Mouse (Mus musculus) adrenal gland, postnatal 4 days (tissue): Measurements from ENCODE around the gene Lgals3. TPM values are rescaled to one million over a fixed set of nuclear protein-coding genes. Genes with fewer than 3 reads are reported as not detected.

Source experiments
- DNase-seq, 2 experiments: peaks; one replicate each; pipeline ENCODE4 v3.0.0; 2021 to 2022; ENCODE audit warnings: low spot score in 2 of 2, mixed read lengths in 2 of 2
- total RNA-seq, 2 experiments: library from RNA; stranded (reverse); gene quantifications; 2 replicates each; pipeline ENCODE4 v1.2.3; 2021

The Lgals3 gene
- total RNA-seq, 2 experiments from 2014 or later = 5.9 to 11.8 TPM

DNA sequence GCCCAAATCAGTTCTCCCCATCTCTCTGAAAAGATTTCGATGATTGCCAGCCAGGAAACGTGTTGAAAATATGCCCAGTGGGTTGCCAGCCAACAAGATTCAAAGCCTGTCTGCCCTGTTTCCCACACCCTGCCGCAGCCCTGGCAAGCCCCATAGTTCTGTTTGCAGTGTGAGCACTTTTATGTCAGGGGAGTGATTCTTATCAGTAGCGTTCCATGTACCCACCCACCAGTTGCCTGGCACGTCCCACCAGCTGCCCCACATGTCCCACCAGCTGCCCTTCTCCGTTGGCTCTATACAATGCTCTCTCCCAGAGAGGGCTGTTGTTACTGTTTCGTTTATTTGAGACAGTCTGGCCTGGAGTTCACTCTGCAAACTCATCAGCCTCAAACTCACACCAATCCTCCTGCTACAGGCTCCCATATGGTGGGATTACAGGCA, 650 bp upstream of the Lgals3 start:
- DNase-seq = no peak

DNA sequence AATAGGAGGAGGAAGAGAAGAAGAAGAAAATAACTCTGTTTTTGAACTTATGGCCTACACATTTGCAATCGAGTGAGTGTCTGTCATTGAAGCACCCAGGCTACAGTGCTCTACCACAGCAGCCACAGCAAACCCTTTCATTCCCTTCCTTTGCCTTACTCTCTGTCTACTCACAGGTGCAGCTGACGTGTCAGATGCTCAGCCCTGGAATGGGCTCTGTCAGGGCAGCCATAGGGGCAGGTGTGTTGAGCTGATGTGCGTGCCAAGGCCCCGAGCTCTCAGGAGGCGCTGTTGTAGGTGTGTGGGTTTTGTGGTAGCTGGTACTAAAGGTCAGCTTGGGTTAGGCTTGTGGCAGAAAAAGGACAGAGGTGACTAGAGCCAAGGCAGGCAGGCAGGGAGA, 2.2 kb downstream of the Lgals3 start:
- DNase-seq = no peak

GRCm38 (mm10) chr14:47370790-47371189, 3.2 kb downstream of the Lgals3 start:
- no peak for DNase-seq

GRCm38 (mm10) chr14:47371689-47372088, 4.1 kb downstream of the Lgals3 start:
- no peak for DNase-seq

DNA sequence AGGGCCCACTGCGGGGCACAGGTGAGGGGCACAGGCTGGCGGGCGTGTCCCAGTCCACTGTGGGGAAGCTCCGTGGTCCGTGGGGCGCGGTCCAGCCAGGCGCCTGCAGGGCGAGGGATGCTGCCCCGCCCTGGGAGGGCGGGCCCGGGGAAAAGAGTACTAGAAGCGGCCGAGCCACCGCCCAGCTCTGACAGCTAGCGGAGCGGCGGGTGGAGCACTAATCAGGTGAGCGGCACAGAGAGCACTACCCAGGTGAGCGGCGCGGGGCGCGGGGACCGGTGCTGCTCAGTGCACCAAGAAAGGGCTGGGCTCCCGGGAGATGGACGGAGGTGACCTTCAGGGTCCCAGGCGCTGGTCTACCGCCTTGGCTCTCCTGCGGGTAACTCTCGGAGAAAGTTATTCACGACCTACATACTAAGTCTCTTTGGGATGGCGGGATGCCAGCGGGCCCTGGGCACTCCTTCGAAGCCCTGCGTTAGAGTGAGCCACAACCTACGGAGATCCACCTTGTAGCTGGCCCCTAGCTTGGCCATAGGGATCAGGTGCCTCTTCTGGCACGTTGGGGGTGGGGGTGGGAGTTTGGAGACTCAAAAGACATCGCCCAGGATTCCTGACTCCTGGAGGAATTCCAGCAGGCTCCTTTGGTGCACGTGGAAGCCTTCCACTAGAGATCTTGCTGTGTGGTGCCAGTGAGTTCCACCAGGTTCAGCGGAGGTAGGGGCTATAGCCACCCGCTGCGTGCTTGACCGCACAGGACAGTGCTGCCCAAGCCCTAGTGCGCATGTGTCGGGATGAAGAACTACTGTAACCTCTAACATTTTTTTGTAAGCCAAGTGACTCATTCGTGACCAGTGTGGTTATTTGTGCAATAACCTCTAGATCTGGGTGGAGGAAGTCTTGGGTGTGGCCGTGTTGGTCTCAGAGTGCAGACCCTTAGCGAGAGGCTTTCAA, 6.5 kb downstream of the Lgals3 start:
- DNase-seq = no peak

DNA sequence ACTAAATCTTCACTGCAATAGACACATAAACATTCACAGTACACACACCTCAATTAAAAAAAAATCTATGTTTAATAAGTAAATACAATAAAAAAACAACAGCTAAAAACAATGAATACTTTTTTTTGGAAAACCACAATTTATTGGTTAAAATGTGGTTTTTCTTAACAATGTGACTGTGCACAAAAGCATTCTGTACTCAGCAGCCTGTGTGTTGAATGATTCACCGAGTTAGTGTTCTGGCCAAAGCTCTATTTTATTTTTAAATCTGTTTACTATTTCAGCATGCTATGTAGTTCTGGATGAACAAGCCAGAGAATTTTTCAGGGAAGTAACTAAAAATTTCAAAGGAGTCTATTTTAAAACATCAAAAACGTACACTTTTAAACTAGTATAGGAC, 9.0 kb downstream of the Lgals3 start:
- DNase-seq = no peak

DNA sequence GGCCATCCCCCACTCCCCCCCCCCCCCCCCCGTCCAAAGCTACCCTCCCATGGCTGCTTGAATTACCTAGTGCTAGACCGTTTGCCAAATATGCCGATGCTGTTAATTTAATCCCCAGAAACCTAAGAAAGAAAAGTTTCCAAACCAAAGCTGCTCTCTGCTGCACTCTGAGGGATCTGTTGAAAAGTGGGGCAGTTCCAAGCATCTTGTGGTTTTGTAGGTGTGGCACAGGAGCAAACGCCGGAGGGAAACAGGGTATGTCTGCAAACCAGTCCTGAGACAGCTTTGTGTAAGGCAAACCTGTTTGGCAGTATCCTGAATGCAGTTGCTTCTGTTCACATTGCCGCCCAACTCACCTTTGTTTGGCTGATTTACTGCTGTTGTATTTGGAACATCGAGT, 10.8 kb downstream of the Lgals3 start:
- no peak for DNase-seq

DNA sequence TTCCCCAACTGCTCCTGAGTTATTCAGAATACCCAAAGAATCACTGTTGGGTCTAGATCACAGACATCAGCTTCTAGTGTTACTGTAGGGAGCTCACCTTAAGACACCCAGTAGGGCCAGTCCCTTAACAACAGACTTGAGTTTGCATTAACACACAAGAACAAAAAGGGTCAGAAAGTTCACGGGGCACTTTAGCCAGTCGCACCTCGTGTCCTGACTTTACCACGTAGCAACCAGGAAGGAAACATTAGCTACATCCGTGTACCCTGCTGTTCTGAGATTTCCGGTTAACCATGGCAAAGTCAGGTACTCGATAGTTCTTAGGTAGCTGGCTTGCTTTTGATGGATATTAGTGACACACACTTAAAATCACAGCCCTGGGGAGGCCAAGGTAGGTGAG, 16.4 kb downstream of the Lgals3 start:
- DNase-seq = no peak

DNA sequence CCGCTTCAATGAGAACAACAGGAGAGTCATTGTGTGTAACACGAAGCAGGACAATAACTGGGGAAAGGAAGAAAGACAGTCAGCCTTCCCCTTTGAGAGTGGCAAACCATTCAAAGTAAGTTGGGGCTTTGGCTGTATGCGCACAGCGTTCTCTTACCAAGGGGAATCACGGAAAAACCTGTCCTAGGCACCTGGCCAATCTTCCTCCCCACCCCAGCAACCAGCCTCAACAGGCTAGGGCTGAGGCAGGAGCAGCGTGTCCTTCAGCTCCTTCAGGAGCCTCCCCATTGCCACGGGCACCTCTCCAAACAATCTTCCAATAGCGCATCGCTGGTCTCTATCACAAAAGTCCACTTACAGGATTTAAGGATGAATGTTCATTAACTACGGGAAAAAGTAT, 17.1 kb downstream of the Lgals3 start:
- no peak for DNase-seq

GRCm38 (mm10) chr14:47386125-47386524, 18.6 kb downstream of the Lgals3 start:
- no peak for DNase-seq

- no peak for DNase-seq
These were observed 26.0 kb downstream of the Lgals3 start for GRCm38 (mm10) chr14:47393354-47394094.

DNA sequence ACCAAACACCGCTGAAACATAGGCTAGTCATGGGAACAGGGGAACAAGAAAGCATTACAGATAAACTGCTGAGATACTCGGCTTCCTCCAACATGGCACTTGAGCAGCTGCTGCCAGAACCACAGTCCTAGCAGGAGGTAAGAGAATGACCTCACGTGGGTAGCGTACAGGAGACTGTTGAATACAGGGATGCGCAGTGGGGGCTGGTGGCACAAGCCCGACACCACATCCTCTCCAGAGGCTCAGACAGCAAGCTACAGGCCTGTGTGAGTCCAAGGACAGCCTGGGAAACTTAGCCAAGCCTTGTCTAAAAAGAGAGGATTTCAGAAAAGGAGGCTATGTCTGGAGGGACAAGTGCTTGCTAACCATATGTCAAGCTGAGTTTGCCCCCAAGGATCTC, 27.5 kb downstream of the Lgals3 start:
- DNase-seq = no peak

DNA sequence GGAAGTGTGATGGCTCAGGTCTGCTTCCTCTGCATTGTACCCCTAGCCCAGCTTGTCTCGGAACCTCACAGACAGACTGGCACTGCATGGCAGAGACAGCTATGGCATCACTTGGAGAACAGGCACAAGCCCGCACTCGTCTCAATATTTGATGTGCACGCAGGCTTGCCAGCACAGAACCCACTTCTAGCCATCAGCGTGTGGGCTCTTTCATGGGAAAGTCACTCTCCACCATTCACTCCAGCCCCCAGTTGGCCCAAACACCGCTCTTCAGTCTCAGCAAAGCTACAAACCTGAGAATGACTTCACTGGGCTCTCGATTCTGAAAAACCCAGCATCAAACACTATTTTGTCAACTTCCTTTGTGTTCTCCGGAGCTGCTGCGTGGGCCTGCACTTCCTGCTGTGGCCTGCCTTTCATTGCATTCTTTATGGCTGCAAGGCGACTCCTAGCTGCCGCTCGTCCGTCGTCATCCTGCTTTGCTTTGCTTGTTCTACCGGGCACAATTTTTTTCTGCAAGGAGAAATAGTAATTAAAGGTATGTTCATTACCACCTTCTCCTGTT, 28.0 kb downstream of the Lgals3 start:
- no peak for DNase-seq

DNA sequence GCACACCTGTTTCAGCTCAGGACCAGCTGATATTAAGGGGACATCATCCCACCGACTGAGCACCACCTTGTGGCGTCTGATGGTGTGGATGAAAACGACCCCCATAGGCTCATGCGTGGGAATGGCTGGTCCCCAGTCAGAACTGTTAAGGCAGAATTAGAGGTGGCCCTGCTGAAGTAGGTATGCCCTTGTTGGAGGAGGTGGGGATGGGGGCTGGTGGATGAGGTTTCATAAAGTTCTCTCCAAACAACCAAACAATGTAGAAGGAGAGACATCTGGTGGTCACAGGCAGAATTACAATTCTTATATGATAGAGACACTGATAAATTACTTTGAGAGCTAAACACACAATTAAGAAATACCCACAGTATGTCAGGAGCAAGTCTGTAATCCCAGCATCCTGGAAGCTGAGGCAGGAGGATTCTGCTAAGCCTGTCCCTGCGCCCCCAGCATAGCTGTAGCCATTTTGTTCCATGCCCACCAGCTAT, 28.7 kb downstream of the Lgals3 start:
- no peak for DNase-seq

DNA sequence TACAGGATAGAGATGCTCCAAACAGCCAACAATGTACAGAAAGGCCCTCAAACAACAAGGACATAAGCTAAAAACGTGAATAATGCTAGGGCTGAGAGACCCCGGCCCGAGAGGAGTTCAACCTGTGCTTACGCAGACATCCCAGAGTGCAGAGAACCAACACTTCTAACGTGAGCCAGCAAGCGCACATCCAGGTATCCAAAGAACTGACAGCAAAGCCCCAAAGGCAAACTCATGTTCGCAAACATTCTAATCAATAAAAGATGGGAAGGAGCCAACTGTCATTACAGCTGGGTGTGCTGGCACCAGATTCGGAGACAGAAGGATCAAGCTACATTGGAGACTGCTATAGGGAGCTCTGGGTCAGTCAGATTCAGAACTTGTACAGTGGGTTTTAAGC, 35.2 kb downstream of the Lgals3 start:
- DNase-seq = no peak

- no peak for DNase-seq
These were observed 38.4 kb downstream of the Lgals3 start for GRCm38 (mm10) chr14:47406000-47406399.

DNA sequence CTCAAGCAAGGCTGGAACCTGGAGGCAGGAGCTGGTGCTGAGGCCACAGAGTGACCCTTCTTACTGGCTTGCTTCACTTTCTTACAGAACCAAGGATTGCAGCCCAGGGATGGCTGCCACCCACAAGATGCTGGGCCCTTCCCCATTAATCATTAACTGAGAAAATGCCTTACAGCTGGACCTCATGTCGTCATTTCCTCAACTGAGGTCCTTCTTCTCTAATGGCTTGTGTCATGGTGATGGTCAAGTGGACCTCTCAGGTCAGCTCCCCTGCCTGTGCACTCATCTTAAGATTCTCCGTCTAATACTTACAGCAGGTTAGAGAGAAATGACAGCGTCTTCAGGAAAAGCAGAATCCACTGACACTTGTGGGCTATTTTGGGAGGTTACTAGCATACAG, 49.8 kb downstream of the Lgals3 start:
- DNase-seq = no peak

DNA sequence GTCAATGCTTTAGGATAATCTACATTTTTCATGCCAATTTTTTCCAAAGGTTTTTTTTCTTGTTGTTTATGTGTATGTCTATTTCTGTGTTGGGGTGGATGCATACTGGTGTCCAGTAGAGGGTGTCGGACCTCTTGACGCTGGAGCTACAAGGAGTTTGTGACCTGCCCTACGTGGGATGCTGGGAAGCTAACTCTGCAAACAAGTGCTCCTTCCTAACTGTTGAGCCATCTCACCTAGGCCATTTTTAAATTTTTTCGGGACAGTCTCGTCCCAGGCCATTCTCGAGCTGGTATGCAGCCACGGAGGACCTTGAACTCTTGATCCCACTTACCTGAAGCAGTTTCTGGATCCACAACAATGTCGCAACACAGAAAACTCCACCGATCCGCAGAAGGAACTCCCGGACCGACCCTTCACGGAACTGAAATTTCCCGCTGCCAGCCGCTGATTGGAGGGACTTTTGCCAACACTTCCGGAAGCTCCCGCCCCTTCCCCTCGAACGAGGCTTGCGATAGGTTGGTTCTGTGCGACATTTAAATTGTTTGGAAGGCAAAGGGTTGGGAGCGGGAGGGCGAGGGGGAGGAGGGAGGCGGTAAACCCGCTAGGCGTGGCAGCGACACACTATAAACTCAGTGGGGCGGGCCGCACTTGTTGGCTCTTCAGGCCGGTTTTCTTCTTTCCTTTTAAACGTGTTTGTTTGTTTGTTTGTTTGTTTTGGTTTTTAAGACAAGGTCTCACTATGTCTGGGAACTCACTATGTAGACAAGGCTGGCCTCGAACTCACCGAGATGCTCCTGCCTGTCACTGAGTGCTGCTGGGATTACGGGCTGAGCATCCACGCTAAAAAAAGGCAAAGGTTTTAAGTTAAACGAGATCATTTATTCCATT, 50.5 kb downstream of the Lgals3 start, which contains the start of gene Dlgap5:
Gene Dlgap5 (minus strand): TSS at position 633 of the 891 bp plus-strand sequence.
- DNase-seq = peak; percentile 72 to 84

DNA sequence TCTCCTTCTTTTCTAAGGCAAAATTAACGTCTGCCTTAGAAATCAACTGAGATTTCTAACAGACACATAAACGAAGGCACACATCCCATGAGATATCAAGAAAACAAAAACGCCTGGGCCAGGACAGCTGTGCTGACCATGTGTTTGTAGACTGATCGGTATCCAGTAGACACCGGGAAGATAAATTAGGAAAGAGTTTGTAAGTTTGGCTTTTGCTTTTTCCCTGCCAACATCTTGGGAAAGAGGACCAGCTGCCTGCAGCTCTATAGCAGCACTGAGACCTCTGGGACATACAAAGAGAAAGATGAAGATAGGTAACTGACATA, 51.1 kb downstream of the Lgals3 start:
- no peak for DNase-seq

GRCm38 (mm10) chr14:47419034-47419625, 51.6 kb downstream of the Lgals3 start:
- DNase-seq = no peak
